Mouse (Mus musculus) lung, postnatal 36 days (tissue): Measurements from ENCODE around the gene Pbxip1.
"Not testable (repeated sequence)": the region's sequence is repeated elsewhere in the genome, so short reads cannot be mapped to it uniquely, and the experiment has no call there.

ENCODE experiments used
- DNase-seq: peaks from one replicate; pipeline ENCODE4 v3.0.0; 2022; ENCODE audit warnings: mixed read lengths

The Pbxip1 gene

DNA sequence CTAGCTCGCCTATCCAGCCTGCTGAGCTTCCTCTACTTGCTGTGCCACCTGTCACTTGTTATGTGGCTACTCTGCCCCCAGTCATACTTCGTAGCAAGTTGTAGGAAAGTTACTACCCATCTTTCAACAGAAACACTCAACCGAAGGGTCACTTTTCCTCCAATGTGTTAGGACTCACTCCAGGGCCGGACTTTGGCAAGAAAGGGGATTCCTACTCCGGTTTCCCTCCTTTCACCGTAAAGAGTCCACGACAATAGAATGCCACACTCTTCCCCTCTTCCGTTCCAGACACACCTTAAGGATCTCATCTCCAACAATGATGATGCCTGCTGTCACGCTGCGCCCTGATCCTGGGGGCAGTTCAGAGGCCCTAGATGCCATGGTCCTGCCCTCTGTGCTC is 25.6 kb upstream of the Pbxip1 start:
- DNase-seq: no peak

DNA sequence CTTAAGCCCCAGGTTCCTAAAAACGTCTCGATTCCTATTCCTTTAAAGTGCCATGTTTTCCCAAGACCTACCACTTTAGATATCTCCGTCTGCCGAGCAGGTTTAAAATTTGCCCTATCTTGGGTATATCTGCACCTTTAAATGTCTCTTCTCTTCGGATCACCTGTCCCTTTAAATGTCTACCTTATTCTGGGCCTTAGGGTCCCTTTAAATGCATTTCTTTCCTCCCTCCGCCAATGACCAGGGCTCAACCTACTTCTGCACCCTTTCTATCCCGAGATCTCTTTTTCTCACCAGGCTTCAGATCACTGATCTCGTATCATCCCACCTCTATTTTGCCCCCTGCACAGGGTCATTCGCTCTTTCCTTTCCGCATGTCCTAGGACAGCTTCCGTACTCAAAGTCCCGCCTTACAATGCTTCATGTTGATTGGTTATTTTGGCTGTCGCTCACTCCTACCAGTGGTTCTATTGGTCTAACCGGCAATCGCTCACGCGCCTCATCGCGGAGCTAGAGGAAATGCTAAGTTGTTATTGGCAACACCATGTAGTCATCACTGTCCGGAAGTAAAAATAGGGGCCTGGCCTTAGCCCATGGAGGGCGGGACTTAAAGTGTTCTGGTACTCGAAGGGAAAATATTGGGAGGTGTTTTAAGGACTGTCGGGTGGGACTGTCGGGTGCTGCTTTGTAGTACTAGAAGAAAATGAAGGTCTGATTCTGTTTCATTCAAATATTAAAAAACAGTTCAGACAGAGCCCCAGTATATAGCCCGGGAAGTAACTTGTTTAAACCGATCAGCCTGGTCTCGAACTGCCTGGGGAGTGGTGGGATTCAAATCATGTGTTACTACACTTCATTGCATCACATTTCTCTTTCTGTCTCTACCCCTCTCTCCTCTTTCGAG is 24.8 kb upstream of the Pbxip1 start, which contains the start of gene Flad1:
Gene Flad1, minus strand, starts transcription at position 381 of the 904 bp plus-strand sequence.
- peak; percentile 100 for DNase-seq

DNA sequence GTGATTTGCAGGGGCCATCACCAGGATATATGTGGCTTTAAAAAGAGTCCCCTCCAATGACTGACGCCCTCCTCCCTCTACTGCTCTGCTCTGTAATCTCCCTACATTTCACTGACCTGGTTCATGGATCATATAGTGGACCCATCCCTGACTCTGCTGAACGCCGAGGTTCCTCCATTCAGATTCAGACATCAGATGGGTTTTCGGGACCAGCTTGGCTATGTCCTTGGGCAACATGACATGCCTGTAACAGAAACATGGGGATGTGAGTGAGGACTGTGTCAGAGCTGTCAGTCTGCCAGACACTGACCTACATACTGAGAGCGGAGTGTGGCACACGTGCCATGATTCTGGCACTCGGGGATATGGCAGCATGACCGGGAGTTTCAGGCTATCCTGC is 20.3 kb upstream of the Pbxip1 start:
- DNase-seq: no peak

DNA sequence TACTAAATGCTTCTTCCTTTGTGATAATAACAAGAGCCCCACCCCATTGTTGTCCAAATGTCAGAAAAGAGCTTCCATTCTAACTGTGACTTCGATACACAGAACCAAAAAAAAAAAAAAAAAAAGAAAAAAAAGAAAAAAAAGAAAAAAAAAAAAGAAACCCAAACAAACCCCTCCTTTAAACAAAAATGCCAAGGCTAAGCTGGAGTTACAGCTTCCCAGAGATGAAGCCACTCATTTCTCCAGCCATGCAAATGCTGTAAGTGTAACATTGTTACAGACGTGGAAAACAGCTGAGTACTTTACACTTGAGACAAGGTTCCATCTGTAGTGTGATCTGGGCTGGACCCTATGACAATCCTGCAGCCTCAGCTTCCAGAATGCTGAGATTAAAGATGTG is 19.4 kb upstream of the Pbxip1 start:
- no peak for DNase-seq

DNA sequence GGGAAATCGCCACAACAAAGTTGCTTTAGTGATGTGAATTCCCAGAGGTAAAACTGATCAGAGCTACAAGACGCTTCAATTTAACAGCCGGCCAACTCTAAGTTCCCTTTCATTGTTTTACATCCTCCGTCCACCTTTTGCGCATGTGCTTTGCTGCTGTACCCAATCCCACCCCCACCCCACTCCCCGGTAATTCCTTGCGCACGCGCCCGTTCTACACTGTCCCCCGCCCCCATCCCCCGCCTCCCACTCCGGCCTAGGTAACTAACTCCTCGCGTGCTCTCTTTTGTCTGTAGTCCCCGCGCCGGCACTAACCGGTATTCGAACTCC is 18.7 kb upstream of the Pbxip1 start:
- no peak for DNase-seq

DNA sequence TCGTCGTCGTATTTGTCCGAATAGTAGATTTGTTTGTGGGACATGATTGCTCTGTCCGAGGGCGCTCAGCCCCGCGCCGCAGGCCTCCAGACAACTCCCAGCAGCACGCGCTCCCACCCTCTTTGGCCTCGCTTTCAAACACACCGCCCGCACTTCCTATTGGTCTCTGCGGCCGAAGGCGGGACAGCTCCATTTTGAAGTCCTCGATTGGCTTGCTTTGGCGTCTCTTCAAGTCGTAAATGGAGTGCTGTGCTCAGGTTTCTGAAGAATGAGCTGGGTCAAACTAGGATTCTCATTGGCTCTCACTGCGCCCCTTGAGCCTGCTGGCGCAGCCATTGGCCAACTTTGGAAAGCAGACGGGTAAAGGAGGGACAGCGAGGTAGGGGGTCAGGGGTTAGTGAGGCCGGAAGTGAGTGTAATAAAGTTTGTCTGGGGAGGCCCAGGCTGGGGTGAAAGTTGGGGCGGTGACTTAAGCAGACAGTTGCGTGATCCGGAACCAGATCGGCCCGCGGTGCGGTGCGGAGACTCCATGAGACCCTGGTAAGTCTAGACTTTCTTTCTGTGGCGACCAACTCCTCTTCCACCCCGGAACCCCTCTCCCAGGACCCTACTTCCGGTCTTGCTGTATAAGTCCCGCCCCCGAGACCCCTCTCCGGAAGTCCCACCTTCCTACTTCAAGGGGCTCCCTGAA is 18.2 kb upstream of the Pbxip1 start, which contains the start of the genes Cks1b and Shc1:
Gene Cks1b, minus strand, starts transcription at position 214 of the 691 bp plus-strand sequence.
Gene Shc1, plus strand, starts transcription at position 274 of the 691 bp plus-strand sequence.
- peak; percentile 99 for DNase-seq

DNA sequence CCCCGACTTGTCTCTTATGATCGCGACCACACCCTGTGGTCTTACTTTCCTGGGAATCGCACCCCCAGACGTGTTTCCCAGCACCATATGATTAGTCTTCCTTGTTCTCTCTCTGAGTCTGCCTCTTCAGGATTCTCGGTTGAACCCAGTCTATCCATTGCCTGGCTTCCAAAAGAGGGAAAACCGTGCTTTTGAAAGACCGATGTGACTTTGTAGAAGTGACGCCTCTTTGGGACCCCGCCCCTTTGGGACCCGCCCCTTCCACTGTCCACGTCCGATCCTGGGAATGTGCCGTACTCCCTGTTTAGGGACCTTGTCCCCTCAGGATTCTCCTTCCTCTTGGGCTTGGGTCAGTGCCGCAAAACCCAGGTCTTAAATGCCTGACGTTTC is 17.6 kb upstream of the Pbxip1 start:
- DNase-seq: peak; percentile 92

DNA sequence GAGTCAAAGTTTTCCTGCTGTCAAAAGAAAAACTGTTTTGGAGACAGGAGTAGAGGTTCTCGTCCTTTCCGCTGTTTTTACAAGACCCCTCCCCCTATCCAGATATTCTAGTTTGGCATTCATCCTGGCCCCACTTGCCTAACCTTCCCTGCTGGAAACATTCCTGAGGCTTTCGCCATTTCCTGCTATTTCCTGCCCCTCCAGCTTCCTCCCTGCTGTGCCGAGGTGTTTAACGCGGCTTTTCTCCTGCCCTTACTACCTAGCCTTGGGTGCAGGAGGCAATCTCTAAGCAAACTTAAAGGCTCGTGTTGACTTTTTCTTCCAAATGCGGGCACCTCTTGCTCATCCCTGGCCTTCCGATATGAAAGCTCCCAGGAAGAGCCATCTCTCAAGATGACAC is 16.9 kb upstream of the Pbxip1 start:
- DNase-seq: peak; percentile 85

DNA sequence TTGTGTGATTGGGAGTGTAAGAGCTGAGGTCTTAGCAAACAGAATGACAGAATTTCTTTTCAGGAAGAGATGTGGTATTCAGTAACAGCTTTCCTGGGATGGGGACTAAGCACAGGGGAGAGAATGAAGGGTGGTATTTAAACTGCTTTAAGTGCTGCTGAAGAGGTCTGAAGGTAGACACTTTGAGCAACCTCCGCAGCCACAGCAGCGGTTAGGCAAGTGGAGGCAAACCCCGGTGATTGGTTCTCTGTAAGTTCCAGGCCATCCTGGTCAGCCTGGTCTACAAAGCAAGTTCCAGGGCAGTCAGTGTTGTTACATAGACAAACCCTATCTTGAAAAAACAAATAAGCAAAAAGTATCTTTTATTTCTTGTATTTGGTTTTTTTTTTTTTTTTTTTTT is 16.5 kb upstream of the Pbxip1 start:
- peak; percentile 41 for DNase-seq

DNA sequence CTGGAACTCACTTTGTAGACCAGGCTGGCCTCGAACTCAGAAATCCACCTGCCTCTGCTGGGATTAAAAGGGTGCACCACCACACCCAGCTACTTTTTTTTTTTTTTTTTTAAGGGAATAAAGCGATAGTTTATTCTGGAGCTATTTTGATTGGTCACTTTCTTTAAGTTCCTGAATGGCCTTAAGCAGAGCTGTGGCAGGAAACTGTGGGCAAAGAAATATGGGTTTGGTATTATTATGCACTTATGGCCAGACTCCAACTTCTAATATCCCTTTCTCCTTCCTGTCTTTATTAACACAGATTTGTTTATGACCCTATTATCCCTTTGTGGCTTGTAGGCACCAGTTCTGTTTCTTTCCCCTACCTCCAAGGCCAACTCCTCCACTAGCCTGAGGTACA is 16.1 kb upstream of the Pbxip1 start:
- no peak for DNase-seq

DNA sequence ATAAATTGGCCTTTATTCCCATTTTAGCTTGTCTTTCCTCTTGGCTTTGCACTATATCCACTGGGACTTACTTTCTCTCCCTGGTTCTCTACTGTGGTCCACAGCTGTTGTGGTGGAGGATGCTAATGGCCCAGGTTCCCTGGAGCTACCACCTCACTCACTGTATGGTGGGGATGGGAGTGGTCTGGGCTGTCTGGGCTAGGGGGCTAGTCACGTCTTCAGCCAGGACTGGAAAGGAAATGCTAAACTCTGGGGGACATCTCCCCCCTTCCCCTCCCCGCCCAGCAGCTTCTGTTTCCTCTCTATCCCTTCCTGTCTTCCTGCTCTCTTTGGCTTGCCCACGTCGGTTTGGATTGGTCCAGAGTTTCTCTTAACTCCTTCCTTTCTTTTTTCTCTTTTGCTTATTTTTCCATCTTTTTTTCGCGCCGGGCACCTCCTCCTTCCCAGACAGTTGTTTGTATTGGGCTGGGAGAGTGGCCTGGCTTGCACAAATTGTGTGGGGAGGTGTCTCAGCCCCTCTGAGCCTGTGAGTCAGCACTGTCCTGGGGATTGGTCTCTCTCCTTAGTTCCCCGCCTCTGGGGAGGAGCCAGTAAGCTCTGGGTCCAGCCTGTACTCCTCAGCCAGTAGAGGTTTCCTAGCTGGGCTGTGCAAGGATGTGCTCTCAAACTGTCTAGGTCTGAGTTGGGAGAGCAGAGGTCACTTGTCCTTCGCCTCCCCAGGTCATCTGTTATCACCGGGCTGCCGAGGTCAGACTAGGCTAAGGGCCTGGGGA is 15.3 kb upstream of the Pbxip1 start:
- DNase-seq: peak; percentile 93

DNA sequence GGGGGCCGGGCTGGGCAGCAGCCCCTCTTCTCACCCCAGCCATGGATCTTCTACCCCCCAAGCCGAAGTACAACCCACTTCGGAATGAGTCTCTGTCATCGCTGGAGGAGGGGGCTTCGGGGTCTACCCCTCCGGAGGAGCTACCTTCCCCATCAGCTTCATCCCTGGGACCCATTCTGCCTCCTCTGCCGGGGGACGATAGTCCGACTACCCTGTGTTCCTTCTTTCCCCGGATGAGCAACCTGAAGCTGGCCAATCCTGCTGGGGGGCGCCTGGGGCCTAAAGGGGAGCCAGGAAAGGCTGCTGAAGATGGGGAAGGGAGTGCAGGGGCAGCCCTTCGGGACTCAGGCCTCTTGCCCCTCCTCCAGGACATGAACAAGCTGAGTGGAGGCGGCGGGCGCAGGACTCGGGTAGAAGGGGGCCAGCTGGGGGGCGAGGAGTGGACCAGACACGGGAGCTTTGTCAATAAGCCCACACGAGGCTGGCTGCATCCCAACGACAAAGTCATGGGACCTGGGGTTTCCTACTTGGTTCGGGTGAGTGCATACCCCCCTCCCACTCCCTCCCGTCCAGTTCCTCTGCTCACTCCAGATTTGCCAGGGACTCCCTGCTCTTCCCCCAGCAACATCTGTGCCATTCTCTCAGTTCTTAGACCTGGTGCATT is 14.6 kb upstream of the Pbxip1 start:
- peak; percentile 38 for DNase-seq

DNA sequence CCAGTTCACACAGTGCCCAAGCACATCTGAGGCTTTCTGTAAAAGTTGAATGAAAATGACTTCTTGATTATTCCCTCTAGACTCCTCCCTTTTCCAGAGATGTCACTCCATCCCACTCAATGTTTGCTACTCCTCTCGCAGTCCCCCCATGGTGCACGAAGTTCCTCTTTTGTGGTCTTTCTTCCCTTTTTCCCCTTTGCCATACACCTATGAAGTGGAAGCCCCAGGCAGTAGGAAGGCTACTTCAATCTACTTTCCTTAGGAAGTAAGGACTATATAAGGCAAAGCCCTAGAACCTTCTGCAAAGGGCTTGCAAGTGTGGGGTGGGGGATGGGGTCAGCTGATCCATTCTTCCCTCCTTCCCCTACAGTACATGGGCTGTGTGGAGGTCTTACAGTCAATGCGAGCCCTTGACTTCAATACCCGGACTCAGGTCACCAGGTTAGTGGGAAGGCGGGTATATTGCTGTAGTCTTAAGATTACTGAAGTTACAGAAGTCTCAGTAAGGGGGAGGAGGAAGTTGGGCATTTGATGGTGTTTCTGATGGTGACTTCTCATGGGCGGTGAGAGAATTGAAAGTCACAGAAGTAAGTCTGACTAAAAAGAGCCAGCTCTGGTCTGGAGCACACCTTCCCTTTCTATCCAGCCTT is 13.8 kb upstream of the Pbxip1 start:
- peak; percentile 29 for DNase-seq

DNA sequence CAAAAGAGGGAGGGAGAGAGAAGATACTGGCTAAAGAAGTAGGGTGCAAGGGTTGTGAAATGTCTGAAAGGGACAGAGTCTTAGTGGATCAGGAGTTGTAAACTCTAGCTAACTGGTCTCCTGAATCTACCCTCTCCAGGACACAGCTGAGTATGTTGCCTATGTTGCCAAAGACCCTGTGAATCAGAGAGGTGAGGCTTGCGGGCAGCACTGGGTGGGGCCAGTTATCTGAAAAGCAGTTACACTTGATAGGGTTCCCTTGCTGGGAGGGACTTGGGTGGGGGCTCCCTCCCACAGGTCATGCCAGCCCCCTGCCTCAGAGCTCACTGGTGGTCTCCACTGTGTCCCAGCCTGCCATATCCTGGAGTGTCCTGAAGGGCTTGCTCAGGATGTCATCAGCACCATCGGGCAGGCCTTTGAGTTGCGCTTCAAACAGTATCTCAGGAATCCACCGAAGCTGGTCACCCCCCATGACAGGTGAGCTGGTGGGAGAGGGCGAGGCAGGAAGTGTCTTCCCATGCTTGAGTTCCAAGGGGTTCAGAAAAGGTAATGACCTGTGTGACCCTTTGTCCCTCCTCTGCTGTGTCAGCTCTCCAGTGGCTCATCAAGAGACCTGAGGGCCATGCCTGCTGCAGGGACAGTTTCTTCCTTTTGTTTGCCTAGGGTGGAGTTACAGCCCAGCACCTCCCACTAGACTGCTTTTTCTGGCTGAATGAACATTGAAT is 11.9 kb upstream of the Pbxip1 start:
- DNase-seq: no peak

DNA sequence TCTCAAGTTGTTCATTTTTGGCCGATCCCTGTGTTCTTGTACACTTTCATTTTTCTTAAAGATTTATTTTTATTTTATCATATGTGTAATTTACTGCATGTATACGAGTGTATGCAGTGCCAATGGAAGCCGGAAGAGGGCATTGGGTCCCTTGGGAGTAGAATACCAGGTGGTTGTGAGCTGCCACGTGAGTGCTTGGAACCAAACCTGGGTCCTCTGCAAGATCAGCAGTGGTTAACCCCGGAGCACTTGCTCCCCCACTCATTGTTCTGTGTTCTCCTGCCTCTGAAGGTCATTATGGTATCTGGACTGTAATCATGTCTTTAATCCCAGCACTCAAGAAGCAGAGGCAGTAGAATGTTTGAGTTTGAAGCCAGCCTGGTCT is 11.4 kb upstream of the Pbxip1 start:
- no peak for DNase-seq

DNA sequence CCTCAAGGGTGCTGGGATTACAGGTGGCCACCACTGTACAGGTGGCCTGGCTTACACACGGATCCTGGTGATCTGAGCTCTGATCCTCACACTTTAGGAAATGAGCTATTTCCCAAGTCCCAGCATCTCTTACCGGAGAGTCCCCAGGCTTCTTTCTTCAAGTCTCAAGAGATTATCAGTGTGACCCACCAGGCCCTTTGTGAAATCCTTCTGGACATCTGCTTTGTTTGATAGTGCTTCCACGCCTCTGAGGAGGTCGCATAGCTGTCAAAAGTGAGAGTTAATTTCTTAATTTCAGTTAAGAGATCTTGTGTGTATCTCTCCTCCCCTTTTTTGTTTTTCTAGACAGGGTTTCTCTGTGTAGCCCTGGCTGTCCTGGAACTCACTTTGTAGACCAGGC is 10.6 kb upstream of the Pbxip1 start:
- no peak for DNase-seq

DNA sequence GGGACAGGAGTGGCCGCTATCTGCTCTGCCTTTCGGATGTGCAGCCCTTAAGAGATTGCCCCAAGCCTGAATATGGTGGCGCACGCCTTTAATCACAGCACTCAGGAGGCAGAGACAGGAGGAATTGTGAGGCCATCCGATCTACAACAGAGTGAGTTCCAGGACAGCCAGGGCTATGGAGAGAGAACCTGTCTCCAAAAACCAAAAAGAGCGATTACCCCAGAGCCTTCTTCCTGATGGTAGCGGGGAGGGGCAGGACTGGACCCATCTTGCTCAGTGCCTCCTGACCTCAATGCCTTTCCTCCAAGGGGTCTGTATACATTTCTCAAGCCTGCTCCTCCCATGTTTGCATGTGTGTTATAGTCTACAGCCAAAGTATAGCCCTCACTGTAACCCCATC is 7.5 kb upstream of the Pbxip1 start:
- not testable (repeated sequence) for DNase-seq

DNA sequence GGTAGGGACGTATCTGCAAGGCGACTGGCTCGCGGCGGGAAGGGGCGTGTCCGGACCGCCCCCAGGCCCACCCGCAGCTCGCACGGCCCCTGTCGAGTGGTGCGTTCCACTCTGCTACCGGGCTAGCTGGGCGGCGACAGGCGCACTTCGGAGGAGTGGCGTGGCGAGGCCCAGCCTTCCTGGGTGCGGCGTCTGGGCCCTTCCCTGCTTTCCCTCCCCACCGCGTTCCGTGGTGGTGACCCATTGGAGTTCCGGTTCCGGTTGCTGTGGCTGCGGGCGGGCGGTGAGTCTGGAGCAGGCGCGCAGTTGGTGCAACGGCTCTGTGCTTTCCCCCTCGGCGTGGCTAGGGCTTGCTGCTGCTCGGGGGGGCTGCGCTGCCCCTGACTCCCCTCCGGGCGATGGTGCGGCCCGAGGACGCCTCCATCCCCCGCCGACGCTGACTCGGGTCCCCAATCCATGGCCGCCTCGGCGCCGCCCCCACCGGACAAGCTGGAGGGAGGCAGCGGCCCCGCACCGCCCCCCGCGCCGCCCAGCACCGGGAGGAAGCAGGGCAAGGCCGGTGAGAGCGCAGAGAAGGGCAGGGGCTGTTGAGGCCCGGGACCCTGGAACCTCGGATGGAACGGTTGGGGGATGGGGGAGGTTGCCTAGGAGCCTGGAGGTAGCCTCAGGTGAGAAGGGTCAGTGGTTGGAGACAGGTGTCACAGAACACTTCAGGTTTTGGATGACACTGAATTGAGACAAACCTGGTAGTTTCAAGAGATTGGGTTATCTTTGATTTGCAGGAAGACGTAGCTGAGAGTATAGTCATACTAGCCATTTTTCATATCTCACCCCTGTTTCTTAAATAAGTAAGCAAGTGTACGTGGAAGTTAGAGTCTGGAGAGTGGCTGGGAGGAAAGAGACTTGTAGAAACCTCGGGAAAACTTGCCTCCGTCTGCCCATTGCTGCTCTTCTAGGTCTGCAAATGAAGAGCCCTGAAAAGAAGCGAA is 6.0 kb upstream of the Pbxip1 start, which contains the start of gene Pygo2:
Gene Pygo2, plus strand, starts transcription at position 44 of the 989 bp plus-strand sequence.
- DNase-seq: peak; percentile 97

DNA sequence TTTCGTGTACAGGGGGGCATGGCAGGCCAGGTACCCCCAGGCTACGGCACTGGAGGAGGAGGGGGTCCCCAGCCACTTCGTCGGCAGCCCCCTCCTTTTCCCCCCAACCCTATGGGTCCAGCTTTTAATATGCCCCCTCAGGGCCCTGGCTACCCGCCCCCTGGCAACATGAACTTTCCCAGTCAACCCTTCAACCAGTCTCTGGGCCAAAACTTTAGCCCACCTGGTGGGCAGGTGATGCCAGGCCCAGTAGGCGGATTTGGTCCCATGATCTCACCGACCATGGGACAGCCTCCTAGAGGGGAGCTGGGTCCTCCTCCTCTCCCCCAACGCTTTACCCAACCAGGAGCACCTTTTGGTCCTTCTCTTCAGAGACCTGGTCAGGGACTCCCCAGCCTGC is 3.9 kb upstream of the Pbxip1 start:
- no peak for DNase-seq

DNA sequence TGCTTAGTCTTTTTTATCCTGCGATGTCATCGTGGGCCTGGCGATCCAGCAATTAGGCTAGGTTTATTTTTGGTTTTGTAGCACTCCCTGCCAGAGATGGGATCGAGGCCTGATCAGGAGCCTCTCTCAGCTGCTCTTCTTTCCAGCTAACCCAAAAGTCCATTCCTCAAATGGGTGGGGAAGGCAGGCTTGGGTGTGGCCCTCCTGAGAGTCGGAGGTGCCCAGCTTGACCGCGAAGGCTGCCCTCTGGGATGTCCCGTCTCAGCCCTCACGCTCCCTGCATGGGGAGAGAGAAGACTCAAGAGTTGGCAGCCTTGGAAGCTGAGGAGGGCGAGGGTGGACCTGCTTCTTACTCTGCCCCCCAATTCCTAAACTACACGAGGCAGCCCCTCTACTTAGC is 2.0 kb upstream of the Pbxip1 start:
- no peak for DNase-seq
